In genomic region chr6:134961858-134962517, GRCm38 (mm10) we compare ENCODE assay signal across 18 mouse cellular contexts. TPM values are rescaled to one million over a fixed set of nuclear protein-coding genes. Genes with fewer than 3 reads are reported as not detected.
DNase-seq lines count a peak whose midpoint lies in the region; ATAC-seq and TF ChIP-seq lines count a peak whose summit lies in the region.
"Had no signal": no experiment of that assay in that cellular context is flagged by ENCODE, and none has a peak within 500 bp of the region (broad histone marks: within the 10 kb centered on the region; RNA-seq: fewer than 3 reads in every experiment).

No protein-coding gene starts in this region.

- no peak overlapping the region for H3K4me3 ChIP-seq in liver, adult 2 months (ENCODE audit: insufficient read depth, low read depth, low read length)
- no peak overlapping the region for H3K4me3 ChIP-seq in liver, embryonic 11.5 days (ENCODE audit: low read depth, low read length)
- H3K4me3 ChIP-seq in forebrain, embryonic 16.5 days (replicated peaks; ENCODE audit: low read length) = no peak overlapping the region
- H3K4me3 ChIP-seq: embryonic facial prominence, embryonic 12.5 days; gastrocnemius, adult 2 months; left cerebral cortex, adult 2 months; stomach, embryonic 15.5 days had no signal

- TF ChIP-seq POLR2A in liver, adult 2 months (IDR thresholded peaks at IDR 0.05; ENCODE audit: extremely low read depth, insufficient read depth, low read length) = no peak

- 0 out of 2 replicates have a peak overlapping the region, but pooled peaks have one; percentile 7 for H3K27ac ChIP-seq in liver, adult 2 months (replicated peaks; ENCODE audit: insufficient read depth, low read depth, low read length)
- H3K27ac ChIP-seq in liver, embryonic 11.5 days (ENCODE audit: low read depth, low read length) = no peak overlapping the region
- H3K27ac ChIP-seq in forebrain, embryonic 16.5 days (ENCODE audit: low read length) = peak overlapping the region; percentile 29
- H3K27ac ChIP-seq: embryonic facial prominence, embryonic 12.5 days; gastrocnemius, adult 2 months; left cerebral cortex, adult 2 months; stomach, embryonic 15.5 days had no signal

- H3K79me2 ChIP-seq in liver, adult 2 months (ENCODE audit: control insufficient read depth, insufficient read depth, low read length) = no peaks in the 10 kb centered on the region

- no peaks in the 10 kb centered on the region for H3K36me3 ChIP-seq in liver, adult 2 months (ENCODE audit: control insufficient read depth, insufficient read depth, low read length)
- no peaks in the 10 kb centered on the region for H3K36me3 ChIP-seq in liver, embryonic 11.5 days (ENCODE audit: control insufficient read depth, insufficient read depth, low read length)
- no peaks in the 10 kb centered on the region for H3K36me3 ChIP-seq in forebrain, embryonic 16.5 days (ENCODE audit: control insufficient read depth, insufficient read depth)
- H3K36me3 ChIP-seq: embryonic facial prominence, embryonic 12.5 days; stomach, embryonic 15.5 days had no signal

- ATAC-seq in liver, embryonic 11.5 days (replicated peaks; ENCODE audit: low FRiP score) = no peak
- ATAC-seq in forebrain, embryonic 16.5 days = peak; percentile 53
- ATAC-seq: intestine, embryonic 16.5 days; Patski had no signal

- H3K9ac ChIP-seq in liver, adult 2 months (ENCODE audit: low read depth, low read length) = no peak overlapping the region
- H3K9ac ChIP-seq in liver, embryonic 11.5 days (ENCODE audit: low read depth, low read length) = no peak overlapping the region; the same call in 1 of the 2 replicates
- H3K9ac ChIP-seq in forebrain, embryonic 16.5 days (replicated peaks; ENCODE audit: low read depth, low read length) = no peak overlapping the region
- H3K9ac ChIP-seq: embryonic facial prominence, embryonic 12.5 days; stomach, embryonic 15.5 days had no signal

- WGBS in liver, adult 2 months = 43% methylated on average over 9 of the region's 9 CpGs
- WGBS in liver, embryonic 11.5 days = 56% methylated on average over 9 of the region's 9 CpGs
- WGBS in forebrain, embryonic 16.5 days = 24% methylated on average over 9 of the region's 9 CpGs

- H3K4me1 ChIP-seq in liver, adult 2 months (ENCODE audit: control insufficient read depth, insufficient read depth, low read length) = no peaks in the 10 kb centered on the region
- H3K4me1 ChIP-seq in liver, embryonic 11.5 days (replicated peaks; ENCODE audit: control insufficient read depth, insufficient read depth, low read length) = no peaks in the 10 kb centered on the region
- H3K4me1 ChIP-seq in forebrain, embryonic 16.5 days (replicated peaks; ENCODE audit: control insufficient read depth, insufficient read depth, low read length) = peaks cover 12% of the 10 kb centered on the region
- H3K4me1 ChIP-seq: stomach, embryonic 15.5 days had no signal

- H3K27me3 ChIP-seq in liver, adult 2 months (ENCODE audit: control insufficient read depth, insufficient read depth, low read length) = no peaks in the 10 kb centered on the region
- no peaks in the 10 kb centered on the region for H3K27me3 ChIP-seq in liver, embryonic 11.5 days (replicated peaks; ENCODE audit: control insufficient read depth, insufficient read depth, low read length)
- H3K27me3 ChIP-seq in forebrain, embryonic 16.5 days (replicated peaks; ENCODE audit: control insufficient read depth, insufficient read depth, low read length) = no peaks in the 10 kb centered on the region
- H3K27me3 ChIP-seq: embryonic facial prominence, embryonic 12.5 days; Patski; stomach, embryonic 15.5 days had no signal

- H3K9me3 ChIP-seq in liver, embryonic 11.5 days (ENCODE audit: control insufficient read depth, low read length) = no peaks in the 10 kb centered on the region
- H3K9me3 ChIP-seq in forebrain, embryonic 16.5 days (ENCODE audit: control insufficient read depth, low read length) = no peaks in the 10 kb centered on the region
- H3K9me3 ChIP-seq: embryonic facial prominence, embryonic 12.5 days; stomach, embryonic 15.5 days had no signal

- DNase-seq in adrenal gland, postnatal 14 days = peak; percentile 57
- no peak for DNase-seq in adrenal gland, adult 18-20 months (ENCODE audit: low spot score in 2 of 2)
- peak; percentile 54 for DNase-seq in liver, adult 2 months (ENCODE audit: extremely low read depth, low read depth, low spot score)
- no peak for DNase-seq in liver, embryonic 11.5 days (ENCODE audit: low spot score)
- DNase-seq in ovary, adult 18-20 months (ENCODE audit: low spot score) = peak; percentile 70
- no peak for DNase-seq in ovary, postnatal 14 days (ENCODE audit: low spot score)
- DNase-seq in heart, postnatal 36 days = no peak
- DNase-seq: cerebellum, adult 9-11 months; gastrocnemius, adult 2 months; heart, postnatal 4 days; lung, adult 18-20 months; right cerebral cortex, adult 18-20 months had no signal

- no peak overlapping the region for H3K4me2 ChIP-seq in liver, embryonic 11.5 days
- H3K4me2 ChIP-seq in forebrain, embryonic 16.5 days (ENCODE audit: low read length) = no peak overlapping the region
- H3K4me2 ChIP-seq: embryonic facial prominence, embryonic 12.5 days; stomach, embryonic 15.5 days had no signal

- intact Hi-C loops in heart, postnatal 36 days (cut with DNase I) = no loop called here

- no peak for TF ChIP-seq CTCF in liver, adult 2 months (IDR thresholded peaks at IDR 0.05; ENCODE audit: low read depth, low read length)

RNA-seq across cellular contexts. Expression of gene Apold1, which starts 19.5 kb away (rescaled TPM):
- total RNA-seq in adrenal gland, postnatal 14 days (2021) = 12.0 and 18.0 TPM in 2 replicates
- 10 to 100 TPM in 1 of 2 experiments, 1 to 10 TPM in 1; 3.8 to 12.2 TPM for total RNA-seq in adrenal gland, adult 18-20 months (2021)
- total RNA-seq in liver, adult 2 months (2014; rRNA removed) = 0.55 and 1.0 TPM in 2 replicates
- polyA plus RNA-seq in liver, adult 2 months (2012; rRNA removed) = 0.40 and 0.49 TPM in 2 replicates
- polyA plus RNA-seq in liver, embryonic 11.5 days (2014; fragmentation: Nextera tagmentation; extraction: Ambion mirVana) = 2.5 and 2.6 TPM in 2 replicates
- 4.2 and 4.8 TPM in 2 replicates for polyA plus RNA-seq in forebrain, embryonic 16.5 days (2015; fragmentation: Nextera tagmentation; extraction: Ambion mirVana)
- total RNA-seq in heart, postnatal 36 days (2021) = 10 to 100 TPM in 1 of 2 experiments, 1 to 10 TPM in 1; 5.1 to 15.6 TPM

RNA-seq across cellular contexts. Expression of gene Cdkn1b, which starts 41.8 kb away (rescaled TPM):
- total RNA-seq in adrenal gland, postnatal 14 days (2021) = 42.8 and 48.0 TPM in 2 replicates
- total RNA-seq in adrenal gland, adult 18-20 months (2021) = 10 to 100 TPM; 30.6 to 33.0 TPM
- 14.4 and 16.2 TPM in 2 replicates for total RNA-seq in liver, adult 2 months (2014; rRNA removed)
- 7.1 and 8.6 TPM in 2 replicates for polyA plus RNA-seq in liver, adult 2 months (2012; rRNA removed)
- polyA plus RNA-seq in liver, embryonic 11.5 days (2014; fragmentation: Nextera tagmentation; extraction: Ambion mirVana) = 8.9 and 9.4 TPM in 2 replicates
- polyA plus RNA-seq in forebrain, embryonic 16.5 days (2015; fragmentation: Nextera tagmentation; extraction: Ambion mirVana) = 39.4 and 50.8 TPM in 2 replicates
- total RNA-seq in heart, postnatal 36 days (2021) = 10 to 100 TPM; 50.9 to 53.6 TPM

RNA-seq across cellular contexts. Expression of gene Ddx47, which starts 49.4 kb away (rescaled TPM):
- 56.9 and 61.2 TPM in 2 replicates for total RNA-seq in adrenal gland, postnatal 14 days (2021)
- total RNA-seq in adrenal gland, adult 18-20 months (2021) = 10 to 100 TPM; 61.2 to 62.1 TPM
- 25.6 and 26.7 TPM in 2 replicates for total RNA-seq in liver, adult 2 months (2014; rRNA removed)
- polyA plus RNA-seq in liver, adult 2 months (2012; rRNA removed) = 22.2 and 26.4 TPM in 2 replicates
- 134 and 142 TPM in 2 replicates for polyA plus RNA-seq in liver, embryonic 11.5 days (2014; fragmentation: Nextera tagmentation; extraction: Ambion mirVana)
- 90.4 and 96.9 TPM in 2 replicates for polyA plus RNA-seq in forebrain, embryonic 16.5 days (2015; fragmentation: Nextera tagmentation; extraction: Ambion mirVana)
- total RNA-seq in heart, postnatal 36 days (2021) = 10 to 100 TPM; 38.1 to 39.9 TPM

Comparison
In these comparisons a context has a peak if more than half of its experiments do, and no peak if none do; other contexts are left out.
1. DNase-seq: peak in adrenal gland, postnatal 14 days (single experiment), liver, adult 2 months (single experiment) and ovary, adult 18-20 months (single experiment); none in adrenal gland, adult 18-20 months (0 of 2), liver, embryonic 11.5 days (single experiment), ovary, postnatal 14 days (single experiment) and heart, postnatal 36 days (0 of 2).